Mouse (Mus musculus): ENCODE results near the gene Kcnk3. TPM values are rescaled to one million over a fixed set of nuclear protein-coding genes. Genes with fewer than 3 reads are reported as not detected.
A peak's percentile ranks its signal among the peaks of the same experiment; 100 is the strongest.

Kcnk3 gene
- total RNA-seq, 1 experiment, result 0.31 TPM

- no peak overlapping the region for H3K4me3 ChIP-seq (ENCODE audit: insufficient read depth in 1 of 2, low read depth in 1 of 2, low read length in 2 of 2, poor library complexity in 1 of 2, severe bottlenecking in 1 of 2)
- no peak overlapping the region for H3K9ac ChIP-seq (ENCODE audit: insufficient read depth, low read depth, low read length, poor library complexity, severe bottlenecking)
- in situ Hi-C loops (cut with MboI; ENCODE audit: low sequenced_read_pairs in 2 of 2, unreplicated experiment in 2 of 2), result no loop called here
- H3K4me1 ChIP-seq (ENCODE audit: control insufficient read depth in 2 of 2, insufficient read depth in 2 of 2, low read length in 2 of 2, poor library complexity in 1 of 2), result peaks cover 7 to 19% of the 10 kb centered on the region in 2 experiments
- TF ChIP-seq ZC3H11A (IDR thresholded peaks at IDR 0.05; ENCODE audit: borderline replicate concordance, low read depth, low read length) (no peak), ZNF384 (IDR thresholded peaks at IDR 0.05; ENCODE audit: low read depth, low read length) (no peak), HCFC1 (IDR thresholded peaks at IDR 0.05; ENCODE audit: borderline replicate concordance, insufficient read depth, low read length) (no peak), CHD2 (IDR thresholded peaks at IDR 0.05; ENCODE audit: low read depth, low read length) (no peak), MAFK (IDR thresholded peaks at IDR 0.05; ENCODE audit: insufficient read depth, low read depth, low read length) (no peak)
- DNase-seq (ENCODE audit: low read depth, low spot score), result no peak
- H3K9me3 ChIP-seq (ENCODE audit: control insufficient read depth, insufficient read depth, low read depth, low read length), result no peaks in the 10 kb centered on the region
- H3K36me3 ChIP-seq (ENCODE audit: control insufficient read depth, insufficient read depth, low read length, poor library complexity, severe bottlenecking), result no peaks in the 10 kb centered on the region
- no peak overlapping the region for H3K27ac ChIP-seq (ENCODE audit: insufficient read depth, low read depth, low read length, poor library complexity, severe bottlenecking)
Measured at GRCm38 (mm10) chr5:30609094-30609493, 21.1 kb downstream of the Kcnk3 start.

- in situ Hi-C loops (cut with MboI; ENCODE audit: low sequenced_read_pairs in 2 of 2, unreplicated experiment in 2 of 2), result no loop called here
- TF ChIP-seq HCFC1 (IDR thresholded peaks at IDR 0.05; ENCODE audit: borderline replicate concordance, insufficient read depth, low read length), result no peak
- TF ChIP-seq ZNF384 (IDR thresholded peaks at IDR 0.05; ENCODE audit: low read depth, low read length), result no peak
- TF ChIP-seq CHD2 (IDR thresholded peaks at IDR 0.05; ENCODE audit: low read depth, low read length), result no peak
- TF ChIP-seq MAFK (IDR thresholded peaks at IDR 0.05; ENCODE audit: insufficient read depth, low read depth, low read length), result no peak
- TF ChIP-seq ZC3H11A (IDR thresholded peaks at IDR 0.05; ENCODE audit: borderline replicate concordance, low read depth, low read length), result no peak
- Histone ChIP-seq H3K4me1 (ENCODE audit: control insufficient read depth in 2 of 2, insufficient read depth in 2 of 2, low read length in 2 of 2, poor library complexity in 1 of 2) (peaks cover 10 to 25% of the 10 kb centered on the region in 2 experiments), H3K36me3 (ENCODE audit: control insufficient read depth, insufficient read depth, low read length, poor library complexity, severe bottlenecking) (no peaks in the 10 kb centered on the region), H3K4me3 (ENCODE audit: insufficient read depth in 1 of 2, low read depth in 1 of 2, low read length in 2 of 2, poor library complexity in 1 of 2, severe bottlenecking in 1 of 2) (no peak overlapping the region), H3K9ac (ENCODE audit: insufficient read depth, low read depth, low read length, poor library complexity, severe bottlenecking) (no peak overlapping the region), H3K27ac (ENCODE audit: insufficient read depth, low read depth, low read length, poor library complexity, severe bottlenecking) (no peak overlapping the region), H3K9me3 (ENCODE audit: control insufficient read depth, insufficient read depth, low read depth, low read length) (no peaks in the 10 kb centered on the region)
- no peak for DNase-seq (ENCODE audit: low read depth, low spot score)
Measured at GRCm38 (mm10) chr5:30609918-30610645, 22.1 kb downstream of the Kcnk3 start.

GRCm38 (mm10) chr5:30611091-30611490, 23.1 kb downstream of the Kcnk3 start:
- no peak for DNase-seq (ENCODE audit: low read depth, low spot score)

GRCm38 (mm10) chr5:30611689-30612088, 23.7 kb downstream of the Kcnk3 start:
- Histone ChIP-seq H3K36me3 (ENCODE audit: control insufficient read depth, insufficient read depth, low read length, poor library complexity, severe bottlenecking) (no peaks in the 10 kb centered on the region), H3K9ac (ENCODE audit: insufficient read depth, low read depth, low read length, poor library complexity, severe bottlenecking) (no peak overlapping the region), H3K9me3 (ENCODE audit: control insufficient read depth, insufficient read depth, low read depth, low read length) (no peaks in the 10 kb centered on the region), H3K4me1 (ENCODE audit: control insufficient read depth in 2 of 2, insufficient read depth in 2 of 2, low read length in 2 of 2, poor library complexity in 1 of 2) (peaks cover 10 to 33% of the 10 kb centered on the region in 2 experiments), H3K27ac (ENCODE audit: insufficient read depth, low read depth, low read length, poor library complexity, severe bottlenecking) (peak overlapping the region; percentile 15; the same call in 1 of the 2 replicates), H3K4me3 (ENCODE audit: insufficient read depth in 1 of 2, low read depth in 1 of 2, low read length in 2 of 2, poor library complexity in 1 of 2, severe bottlenecking in 1 of 2) (no peak overlapping the region)
- peak; percentile 69 for DNase-seq (ENCODE audit: low read depth, low spot score)
- TF ChIP-seq MAFK (IDR thresholded peaks at IDR 0.05; ENCODE audit: insufficient read depth, low read depth, low read length) (no peak), HCFC1 (IDR thresholded peaks at IDR 0.05; ENCODE audit: borderline replicate concordance, insufficient read depth, low read length) (no peak), CHD2 (IDR thresholded peaks at IDR 0.05; ENCODE audit: low read depth, low read length) (no peak), ZC3H11A (IDR thresholded peaks at IDR 0.05; ENCODE audit: borderline replicate concordance, low read depth, low read length) (no peak)
- in situ Hi-C loops (cut with MboI; ENCODE audit: low sequenced_read_pairs in 2 of 2, unreplicated experiment in 2 of 2), result no loop called here

More at GRCm38 (mm10) chr5:30611091-30611490, 23.1 kb downstream of the Kcnk3 start:
- Histone ChIP-seq H3K36me3 (ENCODE audit: control insufficient read depth, insufficient read depth, low read length, poor library complexity, severe bottlenecking) (no peaks in the 10 kb centered on the region), H3K9me3 (ENCODE audit: control insufficient read depth, insufficient read depth, low read depth, low read length) (no peaks in the 10 kb centered on the region), H3K4me3 (ENCODE audit: insufficient read depth in 1 of 2, low read depth in 1 of 2, low read length in 2 of 2, poor library complexity in 1 of 2, severe bottlenecking in 1 of 2) (no peak overlapping the region), H3K27ac (ENCODE audit: insufficient read depth, low read depth, low read length, poor library complexity, severe bottlenecking) (peak overlapping the region; percentile 15; the same call in 1 of the 2 replicates), H3K9ac (ENCODE audit: insufficient read depth, low read depth, low read length, poor library complexity, severe bottlenecking) (no peak overlapping the region), H3K4me1 (ENCODE audit: control insufficient read depth in 2 of 2, insufficient read depth in 2 of 2, low read length in 2 of 2, poor library complexity in 1 of 2) (peaks cover 10 to 31% of the 10 kb centered on the region in 2 experiments)
- in situ Hi-C loops (cut with MboI; ENCODE audit: low sequenced_read_pairs in 2 of 2, unreplicated experiment in 2 of 2), result no loop called here
- TF ChIP-seq CHD2 (IDR thresholded peaks at IDR 0.05; ENCODE audit: low read depth, low read length) (no peak), MAFK (IDR thresholded peaks at IDR 0.05; ENCODE audit: insufficient read depth, low read depth, low read length) (no peak), HCFC1 (IDR thresholded peaks at IDR 0.05; ENCODE audit: borderline replicate concordance, insufficient read depth, low read length) (no peak), ZNF384 (IDR thresholded peaks at IDR 0.05; ENCODE audit: low read depth, low read length) (no peak), ZC3H11A (IDR thresholded peaks at IDR 0.05; ENCODE audit: borderline replicate concordance, low read depth, low read length) (no peak)
